Mouse (Mus musculus) heart, postnatal 0 days (tissue): ENCODE results near the gene Cfap299. TPM values are rescaled to one million over a fixed set of nuclear protein-coding genes. Genes with fewer than 3 reads are reported as not detected.

Source experiments
- ATAC-seq: fragments of 200-750 bp; cut with Nextera tagmentation; 2 replicates; pipeline ENCODE4 v1.8.0; 2017; ENCODE audit warnings: low read depth, moderate number of reproducible peaks, moderate library complexity; ENCODE audit not compliant: insufficient read depth
- DNase-seq: peaks from one replicate; pipeline ENCODE4 v3.0.0-alpha.2; 2016; ENCODE audit warnings: low spot score
- H3K27ac ChIP-seq: fragments of 300-500 bp; sonication (generic); 2 replicates; pipeline ENCODE4 v1.5.1; 2014; ENCODE audit warnings: low read depth, mild to moderate bottlenecking
- H3K27me3 ChIP-seq: fragments of 300-500 bp; sonication (generic); 2 replicates; pipeline ENCODE4 v1.6.1; 2014; ENCODE audit warnings: low read length, mixed read lengths; ENCODE audit not compliant: control insufficient read depth, insufficient read depth
- H3K36me3 ChIP-seq: fragments of 300-500 bp; sonication (generic); replicated peaks from 2 replicates; pipeline ENCODE4 v1.6.1; 2014; ENCODE audit warnings: low read length, mixed read lengths; ENCODE audit not compliant: control insufficient read depth, insufficient read depth
- H3K4me1 ChIP-seq: fragments of 300-500 bp; sonication (generic); 2 replicates; pipeline ENCODE4 v1.6.1; 2014; ENCODE audit warnings: antibody characterized with exemption; ENCODE audit not compliant: control insufficient read depth, insufficient read depth
- H3K4me2 ChIP-seq: fragments of 300-500 bp; sonication (generic); 2 replicates; pipeline ENCODE4 v1.6.1; 2014; ENCODE audit warnings: low read depth, mild to moderate bottlenecking, low read length, moderate library complexity
- H3K4me3 ChIP-seq: fragments of 300-500 bp; sonication (generic); 2 replicates; pipeline ENCODE4 v1.5.1; 2014; ENCODE audit warnings: low read depth, low read length
- H3K9ac ChIP-seq: fragments of 300-500 bp; sonication (generic); replicated peaks from 2 replicates; pipeline ENCODE4 v1.6.1; 2014; ENCODE audit warnings: low read depth, low read length, mixed read lengths
- H3K9me3 ChIP-seq: fragments of 300-500 bp; sonication (generic); replicated peaks from 2 replicates; pipeline ENCODE4 v1.6.1; 2016; ENCODE audit warnings: low read length; ENCODE audit not compliant: control insufficient read depth
- CTCF ChIP-seq: IDR thresholded peaks from 2 replicates; pipeline ENCODE4 v1.5.1; 2016; ENCODE audit warnings: antibody characterized with exemption, control low read depth, low read depth
- EP300 ChIP-seq: IDR thresholded peaks from 2 replicates; pipeline ENCODE4 v1.6.1; 2016; ENCODE audit warnings: antibody characterized with exemption, low read depth
- WGBS: fragments of 180-500 bp; shearing (Covaris S2); extraction: QIAGEN DNeasy Blood & Tissue Kit; methylation state at CpG from one replicate; pipeline ENCODE4 v1.1.7; 2014; 5-methylcytosine and 5-hydroxymethylcytosine counted together
- polyA plus RNA-seq: library from polyadenylated mRNA; unstranded; fragments of >200 nt; fragmentation: Nextera tagmentation; extraction: Ambion mirVana; gene quantifications from 2 replicates; pipeline ENCODE4 v1.2.1, GENCODE M21; 2015
- total RNA-seq: library from RNA; depleted of rRNA; stranded (reverse); fragments of >200 nt; gene quantifications from 2 replicates; pipeline ENCODE4 v1.2.3, GENCODE M21; 2014; ENCODE audit warnings: low replicate concordance

Gene Cfap299
- total and polyA plus RNA-seq, 2 experiments from 2014 or later = 0.20 to 0.50 TPM

- Histone ChIP-seq H3K9me3 (no peaks in the 10 kb centered on the region; the same call in 1 of the 2 replicates), H3K4me3 (no peak overlapping the region), H3K27ac (no peak overlapping the region), H3K9ac (no peak overlapping the region), H3K4me1 (no peaks in the 10 kb centered on the region), H3K27me3 (no peaks in the 10 kb centered on the region), H3K4me2 (no peak overlapping the region), H3K36me3 (no peaks in the 10 kb centered on the region)
- 82% methylated on average over 5 of the region's 5 CpGs for WGBS
- DNase-seq (no peak), ATAC-seq (no peak)
- no peak for TF ChIP-seq EP300
- TF ChIP-seq CTCF = no peak
Measured at GRCm38 (mm10) chr5:98688254-98688653, 359.1 kb downstream of the Cfap299 start.

- H3K27me3 ChIP-seq = no peaks in the 10 kb centered on the region
- TF ChIP-seq CTCF = no peak
- TF ChIP-seq EP300 = no peak
- no peak overlapping the region for H3K4me2 ChIP-seq
- no peak overlapping the region for H3K4me3 ChIP-seq
- no peak for DNase-seq
- H3K4me1 ChIP-seq = no peaks in the 10 kb centered on the region
- no peak overlapping the region for H3K27ac ChIP-seq
- H3K9me3 ChIP-seq = no peaks in the 10 kb centered on the region; the same call in 1 of the 2 replicates
- ATAC-seq = no peak
- no peaks in the 10 kb centered on the region for H3K36me3 ChIP-seq
- H3K9ac ChIP-seq = no peak overlapping the region
- 47% methylated on average over 5 of the region's 5 CpGs for WGBS
Measured at GRCm38 (mm10) chr5:98692070-98692469, 363.0 kb downstream of the Cfap299 start.

GRCm38 (mm10) chr5:98696336-98696735, 367.2 kb downstream of the Cfap299 start:
- ATAC-seq (no peak), DNase-seq (no peak)
- TF ChIP-seq EP300 (no peak), CTCF (no peak)
- H3K9me3 ChIP-seq = no peaks in the 10 kb centered on the region
- H3K27me3 ChIP-seq = no peaks in the 10 kb centered on the region
- no peak overlapping the region for H3K4me3 ChIP-seq
- H3K4me2 ChIP-seq = no peak overlapping the region
- no peak overlapping the region for H3K9ac ChIP-seq
- no peaks in the 10 kb centered on the region for H3K4me1 ChIP-seq
- no peaks in the 10 kb centered on the region for H3K36me3 ChIP-seq
- no peak overlapping the region for H3K27ac ChIP-seq
- WGBS = 61% methylated on average over 8 of the region's 8 CpGs

DNA sequence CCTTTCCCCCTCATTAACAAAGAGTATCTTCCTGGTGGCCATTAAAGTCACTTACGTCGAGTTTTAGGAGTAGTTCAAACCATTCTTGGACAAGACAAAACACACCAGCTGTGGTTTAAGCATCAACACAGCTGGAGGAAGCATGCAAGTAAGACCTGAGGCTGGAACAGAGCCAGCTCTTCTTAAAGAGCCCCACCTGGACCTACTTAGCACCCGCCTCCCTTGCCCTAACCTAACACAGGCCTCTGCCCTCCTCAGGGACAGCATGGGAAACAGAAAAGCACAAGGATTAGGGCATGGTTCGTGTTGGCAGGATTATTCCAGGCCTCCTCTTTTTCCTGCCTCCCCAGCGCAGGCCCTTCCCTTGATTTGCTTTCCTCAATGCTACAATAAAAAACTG, 374.9 kb downstream of the Cfap299 start:
- TF ChIP-seq CTCF (no peak), EP300 (no peak)
- 61% methylated on average over 5 of the region's 5 CpGs for WGBS
- Histone ChIP-seq H3K4me1 (no peaks in the 10 kb centered on the region), H3K27me3 (no peaks in the 10 kb centered on the region), H3K4me2 (no peak overlapping the region), H3K4me3 (no peak overlapping the region), H3K36me3 (no peaks in the 10 kb centered on the region), H3K9ac (no peak overlapping the region), H3K27ac (no peak overlapping the region), H3K9me3 (no peaks in the 10 kb centered on the region)
- ATAC-seq = no peak
- DNase-seq = no peak

DNA sequence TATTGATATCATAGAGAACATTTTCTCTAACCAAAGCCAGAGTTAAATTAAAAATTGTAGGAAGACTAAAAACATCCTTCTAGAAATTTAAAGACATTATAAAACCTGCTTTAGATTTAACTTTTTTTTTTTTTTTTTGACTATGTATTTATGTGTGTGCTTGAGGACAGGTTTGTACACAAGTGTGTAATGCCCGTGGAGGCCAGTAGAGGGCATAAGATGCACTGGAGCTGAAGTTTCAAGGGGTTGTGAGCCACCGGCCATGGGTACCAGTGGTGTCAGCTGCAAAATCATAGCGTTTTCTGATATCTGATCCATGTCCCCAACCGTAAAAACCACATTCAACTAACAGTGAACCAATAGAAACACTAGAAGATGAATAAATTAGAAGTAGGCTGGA, 377.5 kb downstream of the Cfap299 start:
- WGBS = 65% methylated on average over 4 of the region's 4 CpGs
- no peak overlapping the region for H3K27ac ChIP-seq

DNA sequence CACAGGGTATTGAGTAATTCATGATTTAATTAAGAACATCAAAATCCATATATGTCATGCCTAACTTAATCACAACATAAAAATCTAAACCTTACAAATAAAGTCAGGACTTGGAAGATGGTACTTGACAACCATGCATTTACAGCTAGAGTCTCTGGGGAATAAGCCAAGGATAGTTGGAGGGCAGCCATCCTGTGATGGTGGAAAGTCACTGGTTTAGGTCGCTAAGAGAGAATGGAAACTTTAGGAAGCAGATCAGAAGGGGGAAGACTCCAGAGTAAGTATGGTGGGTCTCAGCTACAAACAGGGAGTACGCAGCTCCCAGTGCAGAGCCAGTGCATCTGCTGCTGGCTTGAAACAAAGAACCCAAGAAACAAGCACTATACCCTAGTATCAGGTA, 386.3 kb downstream of the Cfap299 start:
- H3K4me3 ChIP-seq = no peak overlapping the region
- H3K27me3 ChIP-seq = no peaks in the 10 kb centered on the region
- WGBS = 59% methylated on average over 2 of the region's 2 CpGs
- H3K4me2 ChIP-seq = no peak overlapping the region
- no peak overlapping the region for H3K27ac ChIP-seq
- H3K4me1 ChIP-seq = no peaks in the 10 kb centered on the region
- DNase-seq = no peak
- H3K9me3 ChIP-seq = no peaks in the 10 kb centered on the region
- TF ChIP-seq EP300 = no peak
- TF ChIP-seq CTCF = no peak
- H3K9ac ChIP-seq = no peak overlapping the region
- ATAC-seq = no peak
- H3K36me3 ChIP-seq = no peaks in the 10 kb centered on the region

More for the DNA sequence above, 377.5 kb downstream of the Cfap299 start:
- H3K9ac ChIP-seq = no peak overlapping the region
- ATAC-seq (no peak), DNase-seq (no peak)
- H3K36me3 ChIP-seq = no peaks in the 10 kb centered on the region
- H3K4me2 ChIP-seq = no peak overlapping the region
- H3K4me3 ChIP-seq = no peak overlapping the region
- H3K4me1 ChIP-seq = no peaks in the 10 kb centered on the region
- no peaks in the 10 kb centered on the region for H3K9me3 ChIP-seq
- no peaks in the 10 kb centered on the region for H3K27me3 ChIP-seq
- TF ChIP-seq EP300 = no peak
- no peak for TF ChIP-seq CTCF
